Mouse (Mus musculus): Measurements from ENCODE around the gene Ntrk2. TPM values are rescaled to one million over a fixed set of nuclear protein-coding genes. Genes with fewer than 3 reads are reported as not detected.

The Ntrk2 gene
- polyA plus RNA-seq, 1 experiment from 2014 or later, result 3.1 TPM

GRCm38 (mm10) chr13:58940798-58941197, 134.4 kb downstream of the Ntrk2 start:
- Histone ChIP-seq H3K4me1 (replicated peaks) (peaks cover 8% of the 10 kb centered on the region), H3K27ac (ENCODE audit: poor library complexity, severe bottlenecking) (no peak overlapping the region), H3K36me3 (no peaks in the 10 kb centered on the region), H3K4me2 (no peak overlapping the region), H3K9me3 (replicated peaks) (no peaks in the 10 kb centered on the region), H3K27me3 (replicated peaks) (peaks cover 2% of the 10 kb centered on the region; the same call in 1 of the 2 replicates), H3K4me3 (no peak overlapping the region), H3K9ac (no peak overlapping the region)
- WGBS, result 48% methylated on average over 7 of the region's 7 CpGs
- ATAC-seq (ENCODE audit: insufficient number of reproducible peaks, low FRiP score), result no peak

GRCm38 (mm10) chr13:58945781-58946180, 139.4 kb downstream of the Ntrk2 start:
- WGBS, result 67% methylated on average over 6 of the region's 6 CpGs
- ATAC-seq (ENCODE audit: insufficient number of reproducible peaks, low FRiP score), result no peak
- H3K27ac ChIP-seq (ENCODE audit: poor library complexity, severe bottlenecking), result no peak overlapping the region

GRCm38 (mm10) chr13:58946589-58946988, 140.2 kb downstream of the Ntrk2 start:
- Histone ChIP-seq H3K27me3 (replicated peaks) (peaks cover 2% of the 10 kb centered on the region; the same call in 1 of the 2 replicates), H3K4me3 (no peak overlapping the region), H3K9ac (no peak overlapping the region), H3K36me3 (no peaks in the 10 kb centered on the region), H3K4me2 (no peak overlapping the region), H3K27ac (ENCODE audit: poor library complexity, severe bottlenecking) (no peak overlapping the region), H3K4me1 (replicated peaks) (peaks cover 7% of the 10 kb centered on the region), H3K9me3 (replicated peaks) (no peaks in the 10 kb centered on the region)
- WGBS, result 89% methylated on average over 6 of the region's 6 CpGs
- no peak for ATAC-seq (ENCODE audit: insufficient number of reproducible peaks, low FRiP score)

More at GRCm38 (mm10) chr13:58945781-58946180, 139.4 kb downstream of the Ntrk2 start:
- Histone ChIP-seq H3K9ac (no peak overlapping the region), H3K36me3 (no peaks in the 10 kb centered on the region), H3K9me3 (replicated peaks) (no peaks in the 10 kb centered on the region), H3K4me1 (replicated peaks) (peaks cover 7% of the 10 kb centered on the region), H3K27me3 (replicated peaks) (peaks cover 2% of the 10 kb centered on the region; the same call in 1 of the 2 replicates), H3K4me2 (no peak overlapping the region), H3K4me3 (no peak overlapping the region)

- WGBS, result 34% methylated on average over 9 of the region's 9 CpGs
- ATAC-seq (ENCODE audit: insufficient number of reproducible peaks, low FRiP score), result no peak
- H3K9ac ChIP-seq, result no peak overlapping the region
Observed at GRCm38 (mm10) chr13:58947056-58947455, 140.7 kb downstream of the Ntrk2 start.

GRCm38 (mm10) chr13:58954331-58954730, 148.0 kb downstream of the Ntrk2 start:
- 17% methylated on average over 4 of the region's 4 CpGs for WGBS

More at GRCm38 (mm10) chr13:58947056-58947455, 140.7 kb downstream of the Ntrk2 start:
- no peak overlapping the region for H3K4me3 ChIP-seq
- no peak overlapping the region for H3K4me2 ChIP-seq
- H3K36me3 ChIP-seq, result no peaks in the 10 kb centered on the region
- H3K27ac ChIP-seq (ENCODE audit: poor library complexity, severe bottlenecking), result no peak overlapping the region
- peaks cover 7% of the 10 kb centered on the region for H3K4me1 ChIP-seq (replicated peaks)
- no peaks in the 10 kb centered on the region for H3K9me3 ChIP-seq (replicated peaks)
- no peaks in the 10 kb centered on the region; the same call in 1 of the 2 replicates for H3K27me3 ChIP-seq (replicated peaks)

GRCm38 (mm10) chr13:58954764-58955163, 148.4 kb downstream of the Ntrk2 start:
- peaks cover 14% of the 10 kb centered on the region for H3K4me1 ChIP-seq (replicated peaks)
- no peak for ATAC-seq (ENCODE audit: insufficient number of reproducible peaks, low FRiP score)
- no peak overlapping the region for H3K4me2 ChIP-seq
- no peak overlapping the region for H3K27ac ChIP-seq (ENCODE audit: poor library complexity, severe bottlenecking)
- H3K4me3 ChIP-seq, result no peak overlapping the region
- WGBS, result 12% methylated on average over 6 of the region's 6 CpGs
- H3K27me3 ChIP-seq (replicated peaks), result no peaks in the 10 kb centered on the region; the same call in 1 of the 2 replicates
- no peaks in the 10 kb centered on the region for H3K36me3 ChIP-seq
- no peaks in the 10 kb centered on the region for H3K9me3 ChIP-seq (replicated peaks)
- no peak overlapping the region for H3K9ac ChIP-seq

More at GRCm38 (mm10) chr13:58954331-58954730, 148.0 kb downstream of the Ntrk2 start:
- Histone ChIP-seq H3K36me3 (no peaks in the 10 kb centered on the region), H3K27me3 (replicated peaks) (no peaks in the 10 kb centered on the region; the same call in 1 of the 2 replicates), H3K4me3 (no peak overlapping the region), H3K27ac (ENCODE audit: poor library complexity, severe bottlenecking) (no peak overlapping the region), H3K9me3 (replicated peaks) (no peaks in the 10 kb centered on the region), H3K4me1 (replicated peaks) (peaks cover 14% of the 10 kb centered on the region), H3K9ac (no peak overlapping the region), H3K4me2 (no peak overlapping the region)
- no peak for ATAC-seq (ENCODE audit: insufficient number of reproducible peaks, low FRiP score)

GRCm38 (mm10) chr13:58955237-58955777, 148.9 kb downstream of the Ntrk2 start:
- 27% methylated on average over 8 of the region's 8 CpGs for WGBS
- no peak for ATAC-seq (ENCODE audit: insufficient number of reproducible peaks, low FRiP score)
- H3K27ac ChIP-seq (ENCODE audit: poor library complexity, severe bottlenecking), result no peak overlapping the region
- H3K4me2 ChIP-seq, result no peak overlapping the region
- no peaks in the 10 kb centered on the region for H3K36me3 ChIP-seq
- peaks cover 14% of the 10 kb centered on the region for H3K4me1 ChIP-seq (replicated peaks)
- H3K9me3 ChIP-seq (replicated peaks), result no peaks in the 10 kb centered on the region
- no peak overlapping the region for H3K4me3 ChIP-seq
- no peak overlapping the region for H3K9ac ChIP-seq
- no peaks in the 10 kb centered on the region; the same call in 1 of the 2 replicates for H3K27me3 ChIP-seq (replicated peaks)

- Histone ChIP-seq H3K27ac (ENCODE audit: poor library complexity, severe bottlenecking) (no peak overlapping the region), H3K36me3 (no peaks in the 10 kb centered on the region), H3K9me3 (replicated peaks) (no peaks in the 10 kb centered on the region), H3K4me2 (no peak overlapping the region), H3K27me3 (replicated peaks) (peaks cover 5% of the 10 kb centered on the region; the same call in 1 of the 2 replicates), H3K4me1 (replicated peaks) (peaks cover 14% of the 10 kb centered on the region), H3K9ac (no peak overlapping the region), H3K4me3 (no peak overlapping the region)
- WGBS, result 76% methylated on average over 11 of the region's 11 CpGs
- no peak for ATAC-seq (ENCODE audit: insufficient number of reproducible peaks, low FRiP score)
Observed at GRCm38 (mm10) chr13:58958171-58958904, 152.0 kb downstream of the Ntrk2 start.

- no peak overlapping the region for H3K4me3 ChIP-seq
- H3K4me1 ChIP-seq (replicated peaks), result peaks cover 3% of the 10 kb centered on the region; the same call in 1 of the 2 replicates
- no peak overlapping the region for H3K4me2 ChIP-seq
- H3K27ac ChIP-seq (ENCODE audit: poor library complexity, severe bottlenecking), result no peak overlapping the region
- no peak for ATAC-seq (ENCODE audit: insufficient number of reproducible peaks, low FRiP score)
- no peak overlapping the region for H3K9ac ChIP-seq
- H3K36me3 ChIP-seq, result no peaks in the 10 kb centered on the region
- H3K27me3 ChIP-seq (replicated peaks), result peaks cover 5% of the 10 kb centered on the region; the same call in 1 of the 2 replicates
- WGBS, result 68% methylated on average over 6 of the region's 6 CpGs
- H3K9me3 ChIP-seq (replicated peaks), result no peaks in the 10 kb centered on the region
Observed at GRCm38 (mm10) chr13:58960321-58960720, 154.0 kb downstream of the Ntrk2 start.

GRCm38 (mm10) chr13:58964701-58965359, 158.5 kb downstream of the Ntrk2 start:
- no peak overlapping the region for H3K4me3 ChIP-seq
- WGBS, result 82% methylated on average over 12 of the region's 12 CpGs
- H3K27ac ChIP-seq (ENCODE audit: poor library complexity, severe bottlenecking), result no peak overlapping the region
- no peak overlapping the region for H3K4me2 ChIP-seq
- H3K36me3 ChIP-seq, result no peaks in the 10 kb centered on the region
- H3K9ac ChIP-seq, result no peak overlapping the region
- H3K9me3 ChIP-seq (replicated peaks), result no peaks in the 10 kb centered on the region
- 0 out of 2 replicates have a peak, but pooled peaks cover 5% of the 10 kb centered on the region for H3K27me3 ChIP-seq (replicated peaks)
- ATAC-seq (ENCODE audit: insufficient number of reproducible peaks, low FRiP score), result no peak
- H3K4me1 ChIP-seq (replicated peaks), result 0 out of 2 replicates have a peak, but pooled peaks cover 3% of the 10 kb centered on the region

- 0 out of 2 replicates have a peak, but pooled peaks cover 3% of the 10 kb centered on the region for H3K4me1 ChIP-seq (replicated peaks)
- no peak for ATAC-seq (ENCODE audit: insufficient number of reproducible peaks, low FRiP score)
Observed at GRCm38 (mm10) chr13:58965826-58966225, 159.5 kb downstream of the Ntrk2 start.

More at GRCm38 (mm10) chr13:58965826-58966225, 159.5 kb downstream of the Ntrk2 start:
- no peaks in the 10 kb centered on the region for H3K9me3 ChIP-seq (replicated peaks)
- H3K27me3 ChIP-seq (replicated peaks), result 0 out of 2 replicates have a peak, but pooled peaks cover 5% of the 10 kb centered on the region
- no peak overlapping the region for H3K27ac ChIP-seq (ENCODE audit: poor library complexity, severe bottlenecking)
- no peaks in the 10 kb centered on the region for H3K36me3 ChIP-seq
- H3K4me3 ChIP-seq, result no peak overlapping the region
- no peak overlapping the region for H3K9ac ChIP-seq
- 85% methylated on average over 3 of the region's 3 CpGs for WGBS
- no peak overlapping the region for H3K4me2 ChIP-seq

All from heart, embryonic 12.5 days (tissue).